Mouse (Mus musculus): ENCODE data around the gene Zc3h7b.
"Not testable (repeated sequence)": the region's sequence is repeated elsewhere in the genome, so short reads cannot be mapped to it uniquely, and the experiment has no call there.

The Zc3h7b gene

DNA sequence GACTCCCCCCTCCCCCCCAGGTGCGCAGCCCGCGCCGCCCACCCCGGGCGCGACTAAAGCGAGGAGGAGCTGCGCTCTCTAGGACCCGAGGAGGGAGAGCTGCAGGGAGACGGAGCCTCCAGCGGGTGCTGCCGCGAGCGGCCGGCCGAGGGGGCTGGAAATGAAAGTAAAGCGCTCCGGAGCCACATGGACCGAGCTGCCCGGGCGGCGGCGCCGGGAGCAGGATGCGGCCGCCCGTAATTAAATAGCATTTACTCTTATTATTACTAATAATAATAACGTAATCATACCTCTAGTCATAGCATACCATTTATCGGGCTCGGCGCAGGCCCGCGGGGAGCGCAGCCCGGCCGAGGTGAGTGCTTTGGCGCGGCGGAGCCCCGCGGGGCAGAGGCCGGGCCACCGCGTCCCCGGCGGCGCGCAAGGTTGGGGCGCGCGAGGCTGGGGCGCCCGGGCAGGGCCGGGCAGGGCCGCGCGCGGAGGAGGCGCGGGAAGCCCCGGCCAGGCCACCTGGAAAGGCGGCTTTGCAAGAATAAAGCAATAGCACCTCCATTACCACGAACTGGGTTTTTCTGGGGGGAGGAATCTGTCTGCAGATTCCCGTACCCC lies at the start of gene Zc3h7b, which contains the start of gene Rangap1:
Gene Zc3h7b (plus strand): TSS at position 66 of the 609 bp plus-strand sequence.
Gene Rangap1 (minus strand): TSS at position 539 of the 609 bp plus-strand sequence.
- peak; percentile 81 for DNase-seq

DNA sequence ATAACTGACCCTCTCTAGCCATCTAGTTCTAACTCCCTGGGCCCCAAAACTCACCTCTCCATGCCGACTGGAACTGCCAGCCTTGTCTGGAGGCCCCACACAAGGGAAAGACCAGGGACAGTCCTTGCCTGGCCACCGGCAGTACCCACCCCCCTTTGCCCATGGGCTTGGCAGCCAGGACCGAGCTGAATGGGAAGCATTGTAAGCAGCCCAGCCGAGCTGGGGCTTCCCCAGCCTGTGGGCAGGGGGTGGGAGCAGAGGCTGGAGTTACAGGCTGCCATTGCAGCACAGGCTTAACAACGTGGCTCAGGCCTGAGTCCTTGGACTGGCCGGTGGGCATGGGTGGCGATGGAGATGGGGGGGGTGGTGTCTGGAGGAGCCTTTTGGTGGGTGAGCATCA lies 47.7 kb upstream of the Zc3h7b start, which contains the start of gene Chadl:
Gene Chadl (minus strand): TSS at position 113 of the 400 bp plus-strand sequence.
- DNase-seq, result no peak

GRCm38 (mm10) chr15:81697847-81698246 lies 47.0 kb upstream of the Zc3h7b start:
- peak; percentile 45 for DNase-seq

DNA sequence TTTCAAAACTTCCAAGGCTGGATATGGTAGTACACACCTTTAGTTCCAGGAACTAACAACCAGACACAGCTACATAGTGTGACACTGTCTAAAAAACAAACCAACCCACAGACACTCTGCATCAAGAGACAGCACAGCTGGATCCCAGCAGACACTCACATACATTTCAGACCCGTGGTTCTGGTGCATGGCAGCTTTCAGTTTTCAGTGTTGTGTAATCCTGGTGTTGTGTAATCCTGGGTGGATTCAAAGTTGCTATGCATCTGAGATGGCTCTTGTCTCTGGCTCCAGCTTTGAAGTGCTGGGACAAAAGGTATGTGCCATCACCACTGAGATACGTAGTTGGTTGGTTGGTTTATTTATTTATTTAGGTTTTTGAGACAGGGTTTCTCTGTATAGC lies 46.3 kb upstream of the Zc3h7b start:
- no peak for DNase-seq

- DNase-seq, result peak; percentile 17
Observed at GRCm38 (mm10) chr15:81700161-81700560, 44.7 kb upstream of the Zc3h7b start.

GRCm38 (mm10) chr15:81700601-81701000 lies 44.3 kb upstream of the Zc3h7b start:
- DNase-seq, result peak; percentile 68

DNA sequence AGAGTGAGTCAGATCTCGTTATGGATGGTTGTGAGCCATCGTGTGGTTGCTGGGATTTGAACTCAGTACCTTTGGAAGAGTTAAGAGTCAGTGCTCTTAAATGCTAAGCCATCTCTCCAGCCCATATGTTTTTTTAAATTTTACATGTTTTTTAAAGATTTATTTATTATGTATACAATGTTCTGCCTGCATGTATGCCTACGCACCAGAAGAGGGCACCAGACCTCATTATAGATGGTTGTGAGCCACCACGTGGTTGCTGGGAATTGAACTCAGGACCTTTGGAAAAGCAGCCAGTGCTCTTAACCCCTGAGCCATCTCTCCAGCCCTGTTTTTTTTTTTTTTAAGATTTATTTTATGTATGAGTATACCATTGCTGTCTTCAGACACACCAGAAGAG lies 43.5 kb upstream of the Zc3h7b start:
- not testable (repeated sequence) for DNase-seq

DNA sequence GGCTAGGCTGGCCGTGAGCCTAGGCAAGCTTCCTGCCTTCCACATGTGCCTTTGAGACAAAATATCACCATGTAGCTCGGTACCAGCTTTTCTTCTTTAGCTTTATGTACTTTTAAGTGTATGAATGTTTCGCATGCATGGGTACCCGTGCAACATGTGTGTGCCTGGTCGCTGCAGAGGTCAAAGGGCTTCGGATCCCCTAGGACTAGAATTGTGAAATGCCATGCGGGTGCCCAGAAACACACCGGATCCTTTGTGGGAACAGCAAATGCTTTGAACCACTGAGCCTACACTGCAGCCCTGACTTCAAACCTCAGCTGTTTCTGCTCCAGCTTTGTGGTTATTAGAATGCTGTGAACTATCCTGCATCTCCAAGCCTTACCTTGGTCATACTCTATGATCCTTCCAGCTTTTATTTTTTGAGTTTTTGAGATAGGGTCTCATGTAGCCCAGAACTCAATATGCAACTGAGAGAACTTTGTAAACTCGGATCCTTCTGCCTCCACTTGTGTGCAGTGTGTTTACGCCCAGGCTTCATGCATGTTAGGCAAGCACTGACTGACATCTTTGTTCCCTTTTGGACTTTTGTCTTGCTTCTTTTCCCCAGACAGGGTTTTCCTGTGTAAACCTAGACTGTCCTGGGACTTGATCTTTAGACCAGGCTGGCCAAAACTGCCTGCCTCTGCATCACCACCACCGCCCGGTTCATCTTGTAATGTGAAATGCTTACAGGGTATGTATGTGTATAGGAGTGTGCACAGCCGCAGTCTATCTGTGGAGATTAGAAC lies 42.4 kb upstream of the Zc3h7b start:
- no peak for DNase-seq

DNA sequence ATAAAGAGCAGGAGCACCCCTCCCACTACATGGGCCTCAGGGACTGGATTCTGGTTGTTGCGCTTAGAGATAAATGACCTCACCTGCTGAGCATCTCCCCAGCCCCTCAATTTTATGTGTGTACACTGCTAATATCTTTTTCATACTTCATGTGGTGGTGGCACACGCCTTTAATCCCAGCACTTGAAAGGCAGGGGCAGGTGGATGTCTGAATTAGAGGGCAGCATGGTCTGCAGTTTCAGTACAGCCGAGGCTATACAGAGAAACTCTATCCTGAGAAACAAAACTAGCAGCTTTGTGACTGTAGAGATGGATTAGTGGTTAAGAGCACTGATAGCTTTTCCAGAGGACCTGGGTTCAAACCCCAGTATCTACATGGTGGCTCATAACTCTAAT lies 41.8 kb upstream of the Zc3h7b start:
- DNase-seq, result no peak

GRCm38 (mm10) chr15:81708991-81709390 lies 35.9 kb upstream of the Zc3h7b start:
- no peak for DNase-seq

- no peak for DNase-seq
Observed at GRCm38 (mm10) chr15:81709686-81710085, 35.2 kb upstream of the Zc3h7b start.

DNA sequence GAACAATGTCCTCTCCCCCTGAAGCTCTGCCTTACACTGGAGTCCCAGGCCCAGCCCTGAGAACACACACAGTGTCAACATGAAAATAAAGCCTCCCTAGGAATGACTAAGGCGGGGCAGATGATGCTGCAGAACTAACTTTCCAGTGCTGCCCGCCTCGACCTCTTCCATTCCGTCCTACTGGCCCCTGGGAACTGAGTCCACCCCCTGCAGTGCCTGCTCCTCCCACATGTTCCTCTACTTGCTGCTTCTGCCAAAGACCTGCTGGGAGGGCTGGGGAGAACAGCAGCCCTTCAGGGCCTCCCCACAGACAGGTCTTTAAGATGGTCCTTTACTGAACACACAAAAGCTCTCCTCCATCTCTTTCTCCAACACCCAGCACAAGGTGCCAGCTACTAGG lies 34.1 kb upstream of the Zc3h7b start:
- no peak for DNase-seq

DNA sequence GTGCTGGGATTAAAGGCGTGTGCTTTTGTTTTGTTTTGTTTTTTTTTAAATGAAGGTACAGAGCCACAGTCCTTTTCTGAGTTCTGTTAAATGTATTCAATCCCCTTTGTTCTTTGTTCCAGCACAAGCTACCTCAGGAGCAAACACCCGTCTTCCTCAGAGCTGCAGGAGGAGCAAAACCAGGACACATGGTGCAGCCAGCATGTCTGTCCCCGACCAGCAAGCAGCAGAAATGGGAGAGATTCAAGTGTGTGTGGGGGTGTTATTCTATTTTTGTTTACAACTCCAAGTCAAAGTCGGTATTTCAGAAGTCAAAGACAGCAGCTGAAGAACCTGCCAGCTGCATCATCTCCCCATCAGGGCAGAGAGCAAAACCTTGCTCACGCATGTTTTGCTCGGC lies 31.1 kb upstream of the Zc3h7b start:
- no peak for DNase-seq

DNA sequence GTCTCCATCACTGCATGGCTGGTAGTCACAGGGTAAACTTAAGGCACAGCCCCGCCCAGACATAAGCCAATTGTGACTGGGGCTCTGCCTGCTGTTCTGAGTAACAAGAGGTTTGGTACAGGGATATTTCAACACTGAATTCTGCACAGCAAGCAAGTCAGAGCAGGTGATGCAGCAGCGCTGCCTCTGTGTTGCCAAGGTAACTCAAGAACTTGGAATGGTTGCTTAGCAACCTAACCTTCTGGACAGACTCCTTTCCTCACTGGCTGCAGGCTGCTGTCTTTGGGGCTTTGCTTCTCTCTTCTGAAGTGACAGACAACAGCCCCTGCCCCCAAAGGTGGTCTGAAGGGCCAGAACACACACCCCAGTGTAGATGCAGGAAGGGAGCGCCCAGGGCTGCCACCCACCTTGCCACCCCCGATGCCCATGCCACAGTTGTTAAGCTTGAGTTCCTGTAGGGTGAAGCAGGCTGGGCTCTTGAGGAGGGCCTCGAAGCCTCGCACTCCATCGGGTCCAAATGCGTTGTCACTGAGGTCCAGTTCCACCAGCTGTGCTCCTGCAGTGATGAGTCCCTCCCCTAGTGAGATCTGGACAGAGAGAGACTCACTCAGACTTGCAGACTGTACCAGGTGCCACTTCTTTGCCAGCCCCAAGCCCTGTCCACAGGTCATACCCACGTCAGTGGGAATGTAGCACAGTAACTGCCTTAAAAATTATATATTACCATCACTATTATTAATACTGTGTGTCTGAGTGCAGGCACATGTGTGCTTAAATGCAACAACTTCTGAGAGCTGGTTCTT lies 26.3 kb upstream of the Zc3h7b start:
- no peak for DNase-seq

DNA sequence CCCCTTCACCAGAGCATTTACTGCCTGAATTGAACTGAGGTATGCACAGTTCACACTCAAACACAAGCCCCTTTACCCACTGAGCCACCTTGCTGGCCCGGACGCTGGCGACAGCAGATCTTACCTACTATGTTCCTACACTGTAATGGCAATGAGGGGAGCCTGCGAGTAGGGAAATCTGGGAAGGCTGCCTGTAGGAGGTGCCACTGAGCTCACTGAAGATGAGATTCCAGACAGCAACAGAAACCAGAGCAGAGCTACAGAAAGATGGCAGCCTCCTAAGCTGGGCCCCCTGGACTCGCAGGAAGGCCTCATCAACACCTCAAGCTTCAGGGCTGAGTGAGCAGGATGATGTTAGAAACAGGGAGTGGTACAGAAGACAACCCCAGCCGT lies 25.7 kb upstream of the Zc3h7b start:
- DNase-seq, result no peak

- no peak for DNase-seq
Observed at GRCm38 (mm10) chr15:81722361-81722760, 22.5 kb upstream of the Zc3h7b start.

- no peak for DNase-seq
Observed at GRCm38 (mm10) chr15:81723653-81724052, 21.2 kb upstream of the Zc3h7b start.

GRCm38 (mm10) chr15:81725965-81726364 lies 18.9 kb upstream of the Zc3h7b start:
- DNase-seq, result no peak

DNA sequence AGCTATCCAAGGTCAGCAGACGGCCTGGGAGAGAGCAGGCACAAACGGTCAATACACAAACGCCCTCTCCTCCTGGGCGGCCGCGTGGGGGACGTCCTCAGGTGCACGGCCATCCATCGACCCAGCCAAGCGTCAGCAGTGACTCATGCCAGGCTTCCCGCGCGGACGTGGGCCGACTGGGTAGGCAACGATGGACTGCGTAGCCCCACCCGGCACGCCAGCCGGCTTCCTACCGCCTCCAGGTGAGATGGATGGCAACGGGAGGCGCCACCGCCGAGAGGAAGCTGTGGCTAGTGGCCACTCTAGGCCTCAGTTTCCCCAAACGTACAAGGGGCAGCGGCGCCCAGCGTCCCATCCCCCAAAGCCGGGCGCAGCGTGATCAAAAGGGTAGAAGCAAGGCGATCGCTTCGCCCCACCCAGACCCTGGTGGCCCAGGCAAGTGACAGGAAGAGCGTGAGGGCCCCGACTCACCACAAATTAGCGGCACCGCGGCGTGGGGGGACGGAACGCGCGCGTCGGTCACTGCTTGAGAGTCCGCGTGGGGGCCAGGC lies 15.5 kb upstream of the Zc3h7b start:
- peak; percentile 25 for DNase-seq

DNA sequence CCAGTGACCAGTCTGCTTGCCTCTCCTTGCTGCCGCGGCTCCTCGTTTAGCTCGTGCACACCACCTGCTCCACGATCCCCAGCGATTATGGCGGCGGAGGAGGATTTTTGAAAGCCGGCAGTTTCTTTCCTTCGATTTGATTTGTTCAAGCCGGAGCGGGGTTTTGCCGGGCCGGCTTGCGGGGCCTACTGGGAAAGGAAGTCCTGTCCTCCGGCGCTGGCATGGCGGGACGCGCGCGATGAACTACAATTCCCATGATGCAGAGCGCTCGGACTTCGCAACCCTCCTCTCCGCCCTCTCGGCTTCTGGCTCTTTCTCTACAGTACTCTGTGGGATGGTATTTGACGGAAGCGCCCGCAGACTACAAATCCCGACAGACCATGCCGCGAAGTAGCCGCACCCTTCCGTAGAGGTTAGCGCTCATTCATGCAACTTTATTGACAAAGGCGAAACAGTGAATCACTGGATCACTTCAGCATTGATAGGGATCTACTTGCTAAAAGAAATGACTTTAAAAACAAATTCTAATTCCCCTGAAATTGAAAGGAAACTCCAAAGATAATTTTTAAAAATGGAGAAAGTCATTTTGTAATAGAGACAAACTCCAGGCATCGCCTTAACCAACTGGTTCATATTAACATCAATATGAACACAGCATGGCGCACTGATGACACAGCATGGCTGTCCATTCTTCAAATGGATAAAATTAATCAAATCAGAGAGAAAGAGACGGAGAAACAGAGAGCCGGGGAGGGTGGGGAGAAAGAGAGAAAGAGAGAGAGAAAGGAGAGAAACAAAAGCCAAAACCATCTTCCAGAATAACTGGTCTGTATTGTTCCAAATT lies 14.8 kb upstream of the Zc3h7b start:
- peak; percentile 97 for DNase-seq

- no peak for DNase-seq
Observed at GRCm38 (mm10) chr15:81735075-81735474, 9.8 kb upstream of the Zc3h7b start.

GRCm38 (mm10) chr15:81739296-81739695 lies 5.6 kb upstream of the Zc3h7b start:
- no peak for DNase-seq

Measured in kidney, adult 18-20 months (tissue).